ENCODE assay signal across 9 mouse cellular contexts in genomic region chr2:85245737-85246136, GRCm38 (mm10). TPM values are rescaled to one million over a fixed set of nuclear protein-coding genes. Genes with fewer than 3 reads are reported as not detected.
"Had no signal": no experiment of that assay in that cellular context is flagged by ENCODE, and none has a peak within 500 bp of the region (broad histone marks: within the 10 kb centered on the region; RNA-seq: fewer than 3 reads in every experiment).

No protein-coding gene starts in this region.

- H3K36me3 ChIP-seq: limb, embryonic 12.5 days; limb, embryonic 15.5 days had no signal

- H3K27me3 ChIP-seq: limb, embryonic 12.5 days; limb, embryonic 15.5 days had no signal

- H3K4me3 ChIP-seq: limb, embryonic 12.5 days; limb, embryonic 15.5 days had no signal

- H3K27ac ChIP-seq: limb, embryonic 12.5 days; limb, embryonic 15.5 days; liver, embryonic 14.5 days had no signal

- H3K4me2 ChIP-seq: limb, embryonic 12.5 days; limb, embryonic 15.5 days; liver, embryonic 11.5 days; lung, embryonic 14.5 days; midbrain, embryonic 11.5 days had no signal

- H3K9me3 ChIP-seq: limb, embryonic 12.5 days; limb, embryonic 15.5 days had no signal

- H3K9ac ChIP-seq: limb, embryonic 12.5 days; limb, embryonic 15.5 days; liver, embryonic 14.5 days; liver, postnatal 0 days; lung, embryonic 14.5 days had no signal

- H3K4me1 ChIP-seq: limb, embryonic 12.5 days; limb, embryonic 15.5 days had no signal

RNA-seq across cellular contexts. Expression of gene Lrrc55, which starts 48.7 kb away (rescaled TPM):
- total RNA-seq: megakaryocyte progenitor cell, adult 5-6 weeks; megakaryocyte-erythroid progenitor cell, adult 5-6 weeks had no signal
